Mouse (Mus musculus) ES-E14 (cell line): ENCODE data around the gene Apol6.

ENCODE experiments used
- HCFC1 ChIP-seq: IDR thresholded peaks from 2 replicates; pipeline ENCODE4 v1.6.1; 2012; ENCODE audit warnings: low read length, inconsistent platforms, borderline replicate concordance; ENCODE audit not compliant: insufficient read depth
- MAFK ChIP-seq: IDR thresholded peaks from 2 replicates; pipeline ENCODE4 v1.6.1; 2014; ENCODE audit warnings: mild to moderate bottlenecking, low read depth, low read length, inconsistent platforms; ENCODE audit not compliant: insufficient read depth

- TF ChIP-seq HCFC1 (no peak), MAFK (no peak)
These were observed 46.5 kb upstream of the Apol6 start for GRCm38 (mm10) chr15:76998048-76998447.
